Mouse (Mus musculus) heart, postnatal 25 days (tissue): ENCODE measurements around the gene 4930415O20Rik. TPM values are rescaled to one million over a fixed set of nuclear protein-coding genes. Genes with fewer than 3 reads are reported as not detected.

Experiments used
- DNase-seq: peaks from one replicate; pipeline ENCODE4 v3.0.0; 2022; ENCODE audit warnings: low spot score
- intact Hi-C: fragments of 180-260 bp; cut with DNase I; formaldehyde crosslinking; loops from one replicate; pipeline ENCODE4 v1.15.1; 2025
- total RNA-seq, 2 experiments: library from RNA; stranded (reverse); gene quantifications; 2 replicates each; pipeline ENCODE4 v1.2.3; 2021

4930415O20Rik gene
- total RNA-seq, 2 experiments from 2014 or later, result 0.68 to 1.0 TPM

GRCm38 (mm10) chr15:98601832-98602190 lies 31.0 kb downstream of the 4930415O20Rik start:
- DNase-seq, result no peak
- intact Hi-C loops, result loop anchor here (2.0 kb wide), 1 partner anchor 15 kb away; no protein-coding TSS in a partner anchor

GRCm38 (mm10) chr15:98602191-98602881 lies 31.5 kb downstream of the 4930415O20Rik start:
- peak; percentile 66 for DNase-seq
- intact Hi-C loops, result no loop called here

GRCm38 (mm10) chr15:98602921-98603458 lies 32.2 kb downstream of the 4930415O20Rik start:
- no peak for DNase-seq
- intact Hi-C loops, result no loop called here

- intact Hi-C loops, result no loop called here
- no peak for DNase-seq
Measured at GRCm38 (mm10) chr15:98604041-98604575, 33.3 kb downstream of the 4930415O20Rik start.

GRCm38 (mm10) chr15:98606051-98606536 lies 35.3 kb downstream of the 4930415O20Rik start:
- intact Hi-C loops, result no loop called here
- DNase-seq, result no peak

- no peak for DNase-seq
- intact Hi-C loops, result no loop called here
Measured at GRCm38 (mm10) chr15:98606739-98607138, 35.9 kb downstream of the 4930415O20Rik start.

- peak; percentile 77 for DNase-seq
- intact Hi-C loops, result no loop called here
Measured at GRCm38 (mm10) chr15:98607557-98607956, 36.8 kb downstream of the 4930415O20Rik start.

GRCm38 (mm10) chr15:98608058-98608783 lies 37.4 kb downstream of the 4930415O20Rik start:
- no peak for DNase-seq

GRCm38 (mm10) chr15:98608784-98609250 lies 38.0 kb downstream of the 4930415O20Rik start:
- intact Hi-C loops, result no loop called here
- no peak for DNase-seq

More at GRCm38 (mm10) chr15:98608058-98608783, 37.4 kb downstream of the 4930415O20Rik start:
- intact Hi-C loops, result no loop called here

GRCm38 (mm10) chr15:98609331-98610130 lies 38.7 kb downstream of the 4930415O20Rik start, which contains the start of gene Adcy6:
Gene Adcy6 (minus strand): TSS chr15:98610076.
- intact Hi-C loops, result no loop called here
- peak; percentile 74 for DNase-seq

GRCm38 (mm10) chr15:98610131-98610633 lies 39.4 kb downstream of the 4930415O20Rik start:
- intact Hi-C loops, result no loop called here
- DNase-seq, result no peak

- DNase-seq, result no peak
- intact Hi-C loops, result no loop called here
Measured at GRCm38 (mm10) chr15:98612229-98612628, 41.4 kb downstream of the 4930415O20Rik start.

- DNase-seq, result no peak
- intact Hi-C loops, result loop anchor here (2.0 kb wide), 1 partner anchor 104 kb away; no protein-coding TSS in a partner anchor
Measured at GRCm38 (mm10) chr15:98614551-98614950, 43.7 kb downstream of the 4930415O20Rik start.

GRCm38 (mm10) chr15:98614971-98615370 lies 44.2 kb downstream of the 4930415O20Rik start:
- DNase-seq, result no peak
- intact Hi-C loops, result loop anchor here (2.0 kb wide), 1 partner anchor 104 kb away; no protein-coding TSS in a partner anchor

- DNase-seq, result no peak
- intact Hi-C loops, result loop anchor here (2.0 kb wide), 1 partner anchor 105 kb away; no protein-coding TSS in a partner anchor
Measured at GRCm38 (mm10) chr15:98615751-98616150, 44.9 kb downstream of the 4930415O20Rik start.

- no peak for DNase-seq
- intact Hi-C loops, result loop anchor here (1.0 kb wide), 1 partner anchor 36 kb away; no protein-coding TSS in a partner anchor
Measured at GRCm38 (mm10) chr15:98616362-98617175, 45.8 kb downstream of the 4930415O20Rik start.

- intact Hi-C loops, result loop anchor here (1.0 kb wide), 1 partner anchor 37 kb away; no protein-coding TSS in a partner anchor
- no peak for DNase-seq
Measured at GRCm38 (mm10) chr15:98617176-98617537, 46.4 kb downstream of the 4930415O20Rik start.

GRCm38 (mm10) chr15:98622199-98622598 lies 51.4 kb downstream of the 4930415O20Rik start:
- intact Hi-C loops, result no loop called here
- no peak for DNase-seq
